Mouse (Mus musculus): ENCODE data around the gene Raver2.
"Not testable (repeated sequence)": the region's sequence is repeated elsewhere in the genome, so short reads cannot be mapped to it uniquely, and the experiment has no call there.

The Raver2 gene

DNA sequence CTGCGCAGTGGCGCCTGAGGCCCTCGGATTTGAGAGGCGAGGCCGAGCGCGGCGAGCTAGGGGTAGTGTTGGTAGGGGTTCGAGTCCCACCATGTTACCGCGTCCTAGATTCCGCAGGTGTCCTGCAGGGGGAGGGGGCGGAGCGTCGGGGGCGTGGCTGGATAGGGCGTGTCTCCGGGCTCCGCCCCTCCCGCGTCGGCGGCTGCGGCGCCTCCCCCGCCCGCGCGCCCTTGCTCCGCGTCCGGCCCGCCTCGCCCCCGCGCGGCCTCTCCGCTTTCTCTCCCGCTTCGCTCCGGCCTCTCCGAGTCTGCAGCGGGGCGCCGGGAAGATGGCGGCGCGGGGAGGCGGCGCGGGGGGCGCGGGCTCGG, at the start of gene Raver2:
TSS of gene Raver2 (plus strand) at position 198 of the 368 bp plus-strand sequence.
- DNase-seq (ENCODE audit: low read depth, low spot score): peak; percentile 72

DNA sequence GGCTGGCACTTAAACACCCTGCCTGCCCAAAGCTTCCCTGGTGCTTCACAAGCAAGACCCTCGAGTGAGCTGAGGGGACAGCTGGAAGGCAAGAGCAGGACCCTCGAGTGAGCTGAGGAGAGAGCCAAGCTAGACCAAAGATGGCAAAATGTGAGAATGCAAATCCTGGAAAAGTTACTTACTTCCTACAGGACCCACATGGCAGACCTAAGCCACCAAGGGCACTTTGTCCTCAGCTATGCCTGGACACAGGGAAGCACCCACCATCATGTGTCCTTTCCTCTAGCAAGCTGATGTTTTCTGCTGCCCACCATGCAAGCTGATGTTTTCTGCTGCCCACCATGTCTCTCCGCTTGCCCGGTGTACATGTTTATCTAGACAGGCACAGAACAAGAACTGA, 48.2 kb upstream of the Raver2 start, which contains the start of gene Gm10577:
TSS of gene Gm10577 (minus strand) at position 101 of the 400 bp plus-strand sequence.
- no peak for DNase-seq (ENCODE audit: low read depth, low spot score)

DNA sequence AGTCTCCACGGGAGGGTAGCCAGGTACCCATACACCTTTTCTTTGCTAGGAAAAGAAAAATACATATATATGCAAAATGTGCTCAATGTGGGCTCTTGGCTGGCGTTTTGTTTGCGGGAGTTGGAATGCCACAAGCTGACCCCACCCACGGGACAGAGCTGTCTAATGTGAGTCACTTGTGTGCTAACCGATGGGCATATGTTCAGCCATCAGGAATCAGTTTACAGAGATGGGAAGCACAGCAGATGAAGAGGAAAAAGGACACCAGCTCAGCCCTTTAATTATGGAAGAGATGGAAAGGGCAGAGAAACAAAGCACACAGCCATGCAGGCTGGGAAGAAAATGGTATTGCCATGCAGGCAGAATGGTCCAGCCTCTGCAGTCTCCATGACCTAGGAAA, 42.2 kb upstream of the Raver2 start:
- DNase-seq (ENCODE audit: low read depth, low spot score): no peak

DNA sequence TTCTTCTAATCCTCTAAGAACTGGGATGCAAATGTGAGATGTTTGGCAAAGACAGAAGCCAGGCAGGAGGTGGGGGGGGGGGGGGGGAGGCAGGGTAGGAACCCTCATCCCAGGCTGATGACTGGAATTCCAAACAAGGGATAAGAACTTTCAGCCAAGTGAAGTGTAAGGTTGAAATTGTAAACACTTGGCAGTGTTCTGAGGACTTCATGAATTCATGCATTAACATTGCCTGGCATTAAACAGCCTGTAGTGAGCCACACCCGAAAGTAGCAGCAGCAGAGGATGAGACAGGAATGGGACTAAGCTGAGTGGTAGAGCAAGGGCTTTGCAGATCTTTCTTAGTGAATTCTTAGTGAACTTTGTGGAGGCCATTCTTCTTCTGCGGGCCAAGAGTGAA, 41.8 kb upstream of the Raver2 start:
- no peak for DNase-seq (ENCODE audit: low read depth, low spot score)

DNA sequence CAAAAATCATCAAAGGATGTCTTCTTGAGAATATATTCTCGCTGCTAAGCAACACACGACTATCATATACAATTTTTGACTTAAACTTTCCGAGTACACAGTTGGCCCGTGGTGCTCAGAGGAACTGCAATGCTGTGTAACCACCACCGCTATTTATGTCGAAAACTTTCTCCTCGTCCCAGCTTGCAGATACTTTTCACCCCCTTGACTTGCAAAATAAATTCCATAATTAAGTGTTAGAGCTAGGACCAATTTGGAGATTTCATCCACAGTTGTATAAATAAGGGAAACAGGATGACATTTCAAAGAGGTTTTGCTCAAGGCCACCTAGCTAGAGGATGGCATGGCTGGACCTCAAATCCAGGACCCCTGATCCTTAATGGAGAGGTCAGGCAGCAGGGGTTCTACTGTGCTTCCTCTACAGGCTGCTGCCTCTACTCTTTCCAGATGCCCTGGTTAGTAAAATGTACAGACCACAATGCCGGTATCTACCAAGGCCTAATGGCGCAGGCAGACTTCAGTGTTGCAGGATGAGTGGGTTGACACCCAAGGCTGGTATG, 40.9 kb upstream of the Raver2 start:
- no peak for DNase-seq (ENCODE audit: low read depth, low spot score)

DNA sequence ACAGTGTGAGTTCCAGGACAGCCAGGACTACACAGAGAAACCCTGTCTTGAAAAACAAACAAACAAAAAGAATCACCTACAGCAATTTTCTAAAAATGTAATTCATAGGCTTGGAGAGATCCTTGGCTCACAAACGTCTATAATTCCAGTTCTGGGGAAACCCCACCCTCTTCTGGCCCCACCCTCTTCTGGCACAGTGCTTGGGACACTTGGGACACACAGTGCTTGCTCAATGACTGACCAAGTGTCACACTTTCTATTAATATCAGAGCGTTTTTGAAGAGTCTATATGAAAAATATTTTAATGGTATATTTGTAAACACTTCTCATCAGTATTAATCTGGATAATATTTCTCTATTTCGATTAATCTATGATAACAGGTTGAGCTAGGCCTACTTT, 35.7 kb upstream of the Raver2 start:
- DNase-seq (ENCODE audit: low read depth, low spot score): no peak

DNA sequence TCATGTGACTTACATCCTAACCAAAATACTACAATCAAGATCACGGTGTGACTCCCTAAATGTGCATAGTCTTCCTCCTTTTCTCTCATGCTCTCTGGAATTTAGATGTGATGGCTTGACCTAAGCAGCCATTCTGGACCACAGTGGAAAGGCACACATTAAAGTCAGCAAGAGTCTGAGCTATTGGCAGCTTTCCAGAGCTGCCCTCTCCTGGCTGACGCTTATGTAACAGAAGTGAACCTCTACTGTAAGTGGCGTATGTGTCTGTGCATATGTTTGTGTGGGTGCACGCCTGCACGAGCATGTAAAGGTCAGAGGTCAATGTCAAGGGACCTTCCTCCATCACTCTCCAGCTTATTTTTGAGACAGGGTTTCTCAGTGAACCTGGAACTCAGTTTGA, 33.7 kb upstream of the Raver2 start:
- no peak for DNase-seq (ENCODE audit: low read depth, low spot score)

DNA sequence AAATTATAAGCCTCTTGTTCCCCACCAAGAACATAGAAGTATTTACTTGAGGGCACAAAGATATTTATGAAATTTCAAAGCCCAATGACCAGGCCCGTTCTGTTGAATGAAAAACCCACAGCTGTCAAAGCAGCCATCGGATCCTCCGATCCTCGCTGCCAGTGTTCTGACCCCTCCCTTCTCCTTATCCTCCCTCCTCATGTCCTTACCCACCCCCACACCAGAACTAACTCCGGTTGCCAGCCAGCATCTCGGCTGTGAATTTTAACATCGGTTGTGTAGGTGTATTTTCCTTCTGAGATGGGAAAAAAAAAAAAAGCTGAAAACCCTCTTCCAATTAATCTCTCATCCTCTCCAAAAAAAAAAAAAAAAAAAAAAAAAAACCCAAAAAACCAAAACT, 31.6 kb upstream of the Raver2 start:
- no peak for DNase-seq (ENCODE audit: low read depth, low spot score)

DNA sequence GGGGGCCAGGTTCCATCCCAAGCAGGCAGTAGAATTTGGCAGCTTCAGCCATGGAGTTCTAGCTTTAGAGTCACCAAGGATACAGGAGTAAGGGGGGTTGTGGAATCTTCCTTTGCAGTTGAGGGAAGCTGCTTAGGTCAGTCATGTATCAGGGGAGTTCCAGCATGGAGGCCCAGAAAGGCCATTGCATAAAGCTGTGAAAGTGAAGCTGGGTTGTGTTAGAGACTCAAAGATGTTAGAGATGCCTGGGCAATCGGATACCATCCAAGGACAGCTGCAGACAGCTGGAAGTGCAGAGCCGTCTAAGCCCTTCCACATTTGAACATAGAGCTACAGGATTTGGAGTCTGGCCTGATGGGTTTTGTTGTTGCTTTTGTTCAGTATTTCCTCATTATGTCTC, 25.1 kb upstream of the Raver2 start:
- DNase-seq (ENCODE audit: low read depth, low spot score): no peak

DNA sequence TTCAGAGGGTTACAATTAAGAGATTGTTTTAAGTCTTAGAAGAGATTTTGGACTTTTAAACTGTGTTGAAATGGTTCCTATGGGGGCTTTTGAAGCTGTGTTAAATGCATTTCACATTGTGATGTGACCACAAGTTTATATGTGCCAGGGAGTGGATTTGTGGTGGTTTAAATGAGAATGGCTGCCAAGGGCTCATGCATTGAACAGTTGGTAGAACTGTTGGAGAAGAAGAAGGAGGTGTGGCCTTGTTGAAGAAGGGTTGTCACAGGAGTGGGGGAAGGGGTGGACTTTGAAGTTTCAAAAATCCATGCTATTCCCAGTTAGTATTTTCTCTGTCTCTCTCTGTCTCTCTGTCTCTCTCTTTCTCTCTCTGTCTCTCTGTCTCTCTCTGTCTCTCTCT, 24.6 kb upstream of the Raver2 start:
- no peak for DNase-seq (ENCODE audit: low read depth, low spot score)

DNA sequence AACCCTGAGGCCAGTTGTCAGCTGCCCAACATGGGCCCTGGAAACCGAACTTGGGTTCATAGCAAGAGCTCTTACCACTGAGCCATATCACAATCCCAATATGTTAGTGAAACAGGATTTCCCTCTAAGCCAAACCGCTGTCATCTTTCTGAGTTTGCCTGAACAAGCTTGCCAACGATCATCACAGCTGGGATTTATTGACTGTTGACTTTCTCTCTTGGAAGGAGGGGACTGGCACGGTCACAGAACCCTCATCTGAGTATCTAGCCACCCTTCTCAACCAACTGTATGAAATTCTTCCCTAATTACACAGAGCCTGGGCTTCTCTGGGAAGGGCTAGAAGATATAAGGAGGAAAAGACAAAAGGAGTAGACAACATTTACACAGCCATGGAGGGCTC, 22.2 kb upstream of the Raver2 start:
- DNase-seq (ENCODE audit: low read depth, low spot score): no peak

DNA sequence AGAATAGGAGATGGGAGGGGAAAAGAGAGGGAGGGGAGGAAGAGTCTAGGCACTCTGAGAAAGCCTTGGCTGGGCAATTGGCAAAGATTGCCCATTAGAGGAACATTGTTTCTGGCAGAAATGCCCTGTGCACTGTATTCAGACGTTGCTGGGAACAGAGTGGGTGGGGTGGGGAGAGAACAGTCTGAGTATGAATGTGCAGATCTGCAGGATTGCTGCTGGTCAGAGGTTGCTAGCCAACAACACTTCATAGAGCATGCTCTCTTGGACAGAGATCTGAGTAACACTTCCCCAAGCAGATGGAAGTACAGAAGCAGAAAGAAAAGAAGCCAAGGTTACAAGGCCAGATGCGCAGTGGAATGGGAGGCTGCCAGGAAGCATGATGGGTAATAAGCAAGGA, 6.6 kb upstream of the Raver2 start:
- DNase-seq (ENCODE audit: low read depth, low spot score): no peak

DNA sequence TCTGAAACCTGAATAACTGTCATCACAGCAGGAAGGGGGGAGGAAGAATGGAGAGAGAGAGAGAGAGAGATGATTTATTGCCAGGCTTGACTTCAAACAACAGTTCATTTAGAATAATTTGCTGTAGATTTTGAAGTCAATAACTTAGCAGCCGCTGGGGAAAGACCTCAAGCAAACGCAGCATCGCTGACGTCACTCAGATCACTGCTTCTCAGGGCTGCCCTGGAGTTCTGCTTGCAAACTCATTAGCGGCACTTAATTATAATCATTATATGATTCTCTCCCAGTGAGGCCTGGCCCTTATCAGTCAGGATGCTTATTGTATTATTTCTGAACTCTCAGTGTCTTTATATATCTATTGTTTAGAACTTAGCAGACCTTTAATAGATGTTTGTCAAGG, 2.4 kb upstream of the Raver2 start:
- no peak for DNase-seq (ENCODE audit: low read depth, low spot score)

DNA sequence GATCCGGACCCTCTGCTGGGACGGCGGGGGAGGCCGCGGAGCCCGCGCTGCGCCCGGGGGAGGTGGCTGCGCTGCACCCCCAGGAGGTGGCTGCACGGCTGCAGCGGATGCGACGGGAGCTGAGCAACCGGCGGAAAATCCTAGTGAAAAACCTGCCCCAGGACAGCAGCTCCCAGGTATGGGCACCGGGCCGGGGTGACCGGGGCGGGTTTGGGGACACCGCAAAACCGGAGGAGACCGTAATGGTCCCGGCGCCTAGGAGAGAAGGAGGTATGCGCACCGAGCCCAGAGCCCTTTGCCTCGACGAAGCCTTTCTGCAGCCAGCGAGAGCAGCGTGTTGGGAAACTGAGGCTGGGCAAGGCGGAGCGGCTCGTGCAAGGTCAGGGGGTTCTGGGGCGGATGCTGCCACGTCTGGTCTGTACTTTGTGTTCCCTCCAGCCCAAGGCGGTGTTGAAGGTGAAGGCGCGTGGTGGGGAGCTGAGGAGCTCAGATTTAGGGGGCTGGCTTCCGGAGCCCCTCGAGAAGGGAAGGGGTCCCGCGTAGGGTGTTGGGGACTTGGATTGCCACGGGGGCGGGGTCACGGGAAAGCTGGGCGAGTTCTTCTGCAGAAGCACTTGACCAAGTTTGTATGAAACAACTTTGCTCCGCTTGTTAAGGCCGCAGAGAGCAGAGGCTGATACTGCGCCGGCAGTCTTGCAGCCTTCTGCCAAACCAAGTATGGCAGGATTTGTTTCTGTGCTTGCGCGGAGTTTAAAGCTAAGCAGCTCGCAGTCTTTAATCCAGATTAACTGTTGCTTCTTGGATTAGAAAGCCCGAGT, 580 bp downstream of the Raver2 start:
- DNase-seq (ENCODE audit: low read depth, low spot score): peak; percentile 45

DNA sequence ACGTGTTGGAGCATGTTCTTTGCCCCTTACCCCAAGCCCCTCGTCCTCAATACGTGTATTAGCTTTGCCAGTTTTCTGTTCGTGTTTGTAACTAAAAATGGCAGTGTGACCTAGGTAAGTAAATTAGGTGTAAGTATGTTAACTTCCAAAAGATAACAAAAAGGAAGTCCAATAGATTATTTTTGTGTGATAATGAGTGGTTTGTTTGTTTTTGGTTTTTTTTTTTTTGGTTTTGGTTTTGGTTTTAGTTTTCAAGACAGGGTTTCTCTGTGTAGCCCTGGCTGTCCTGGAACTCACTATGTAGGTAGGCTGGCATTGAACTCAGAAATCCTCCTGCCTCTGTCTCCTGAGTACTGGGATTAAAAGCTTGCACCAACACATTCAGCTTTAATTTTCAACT, 2.8 kb downstream of the Raver2 start:
- DNase-seq (ENCODE audit: low read depth, low spot score): no peak

DNA sequence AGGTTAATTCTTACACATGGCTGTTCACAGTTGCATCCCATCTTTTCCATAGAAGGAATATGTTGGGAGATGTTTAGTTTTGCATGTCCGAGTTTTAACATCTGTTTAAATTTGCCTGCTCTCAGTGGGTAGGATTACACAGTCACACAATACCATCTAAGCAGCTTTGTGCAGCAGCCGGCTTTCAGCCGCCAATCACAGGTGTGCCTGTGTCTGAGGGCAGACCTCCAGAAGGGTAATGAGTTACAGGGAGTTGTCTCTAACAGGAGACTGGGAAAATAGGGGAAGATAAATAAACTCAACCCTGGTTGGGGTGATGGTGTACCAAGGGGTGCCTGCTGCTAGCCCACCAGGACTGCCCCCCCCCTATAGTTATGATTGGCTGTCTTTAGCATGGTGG, 7.6 kb downstream of the Raver2 start:
- no peak for DNase-seq (ENCODE audit: low read depth, low spot score)

DNA sequence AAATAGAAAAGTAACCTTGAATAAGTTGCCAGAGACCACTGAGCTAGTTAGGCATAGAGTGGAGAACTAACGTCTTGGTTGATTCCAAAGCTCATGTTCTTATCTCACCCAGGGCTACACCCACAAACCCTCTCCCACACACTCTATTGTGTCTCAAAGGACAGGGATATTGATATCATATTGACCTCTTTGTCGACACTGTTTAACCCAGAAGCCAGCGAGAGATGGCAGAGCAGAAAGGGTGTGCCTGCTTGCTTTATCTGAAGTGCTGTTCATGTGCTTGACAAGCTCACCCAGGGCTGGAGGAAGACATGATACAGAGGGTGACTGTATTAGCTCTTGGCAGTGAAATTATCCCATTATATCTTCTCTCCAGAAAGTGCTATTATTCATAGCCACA, 11.2 kb downstream of the Raver2 start:
- DNase-seq (ENCODE audit: low read depth, low spot score): no peak

DNA sequence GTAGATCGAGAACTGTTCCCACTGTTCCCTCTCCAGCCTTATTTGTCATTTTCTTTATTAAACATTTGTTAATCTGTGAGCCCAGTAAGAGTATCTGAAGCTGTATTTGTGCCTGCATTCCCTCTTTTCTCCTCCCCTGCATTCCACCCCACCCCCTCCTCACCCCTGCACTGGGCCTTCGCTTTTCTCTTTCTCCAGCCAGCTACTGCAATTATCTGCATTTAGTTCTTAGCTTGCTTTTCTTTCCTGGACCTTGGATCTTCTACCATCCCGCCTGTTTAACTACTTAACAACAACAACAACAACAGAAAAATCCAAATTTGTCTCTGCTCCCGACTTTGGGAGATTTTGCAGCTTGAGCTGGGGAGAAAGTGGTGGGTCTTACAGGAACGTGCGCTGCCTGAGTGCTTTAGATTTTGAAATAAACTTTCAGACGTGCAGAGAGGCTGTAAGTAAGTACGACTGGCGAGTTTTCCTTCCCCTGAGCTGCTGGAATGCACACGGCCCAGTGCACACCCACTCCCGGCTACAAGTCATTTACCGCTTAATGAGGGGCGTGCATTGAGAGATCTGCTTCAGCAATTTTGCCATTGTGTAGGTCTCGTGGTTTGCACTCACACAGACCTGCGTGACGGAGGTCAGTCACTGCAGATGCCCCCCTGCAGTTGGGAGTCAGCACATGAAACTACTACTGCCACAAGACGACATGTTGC, 13.5 kb downstream of the Raver2 start:
- DNase-seq (ENCODE audit: low read depth, low spot score): no peak

DNA sequence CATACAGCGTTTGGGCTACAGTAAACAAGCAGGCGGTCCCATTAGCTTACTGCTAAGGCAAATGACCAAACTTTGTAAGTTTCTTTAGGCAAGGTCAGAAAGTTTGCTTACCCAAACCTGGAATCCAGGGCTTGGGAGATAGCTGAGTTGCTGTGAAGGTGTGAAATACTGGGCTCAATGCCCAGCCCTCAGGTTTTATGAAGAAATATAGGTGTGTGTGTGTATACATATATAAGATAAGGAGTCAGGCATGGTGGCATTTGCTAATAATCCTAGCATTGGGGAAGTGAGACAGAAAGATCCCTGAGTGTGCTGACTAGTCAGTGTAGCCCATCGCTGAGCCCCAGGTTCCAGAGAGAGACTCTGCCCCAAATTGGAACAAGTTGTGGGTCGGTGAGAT, 16.1 kb downstream of the Raver2 start:
- DNase-seq (ENCODE audit: low read depth, low spot score): no peak

DNA sequence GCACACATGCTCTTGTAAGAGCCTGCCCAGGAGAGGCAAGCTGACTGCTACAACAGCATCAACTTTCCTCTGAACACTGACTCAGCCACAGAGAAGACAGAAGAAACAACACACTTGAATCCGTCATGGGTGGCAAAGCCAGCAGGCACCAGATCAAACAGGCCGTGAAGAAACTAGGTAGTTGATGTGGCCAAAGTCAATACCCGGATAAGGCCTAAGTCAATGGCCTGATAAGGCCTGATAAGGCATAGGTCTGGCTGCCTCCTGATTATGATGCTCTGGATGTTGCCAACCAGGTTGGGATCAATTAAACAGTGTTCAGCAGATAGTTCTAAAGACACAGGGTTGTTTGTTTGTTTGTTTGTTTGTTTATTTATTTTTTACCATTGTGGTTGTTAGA, 17.3 kb downstream of the Raver2 start:
- no peak for DNase-seq (ENCODE audit: low read depth, low spot score)

DNA sequence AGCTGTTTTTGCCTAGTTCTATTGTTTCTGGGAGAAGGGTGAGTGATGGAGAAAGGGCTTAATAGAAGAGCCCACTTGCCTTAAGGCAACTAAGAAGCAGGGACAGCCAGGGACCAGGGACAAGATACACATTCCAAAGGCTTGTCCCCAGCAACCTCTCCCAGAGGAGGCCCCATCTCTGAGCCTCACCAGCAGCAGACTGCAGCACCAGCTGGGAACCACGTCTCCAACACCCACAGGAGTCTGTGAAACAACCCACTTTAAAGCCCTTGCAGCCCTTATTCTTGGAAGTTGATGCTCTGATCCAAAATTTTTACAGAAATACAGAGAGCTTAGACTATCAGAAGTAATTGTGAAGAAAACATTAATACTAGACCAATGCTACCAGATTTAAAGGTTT, 18.9 kb downstream of the Raver2 start:
- DNase-seq (ENCODE audit: low read depth, low spot score): no peak

DNA sequence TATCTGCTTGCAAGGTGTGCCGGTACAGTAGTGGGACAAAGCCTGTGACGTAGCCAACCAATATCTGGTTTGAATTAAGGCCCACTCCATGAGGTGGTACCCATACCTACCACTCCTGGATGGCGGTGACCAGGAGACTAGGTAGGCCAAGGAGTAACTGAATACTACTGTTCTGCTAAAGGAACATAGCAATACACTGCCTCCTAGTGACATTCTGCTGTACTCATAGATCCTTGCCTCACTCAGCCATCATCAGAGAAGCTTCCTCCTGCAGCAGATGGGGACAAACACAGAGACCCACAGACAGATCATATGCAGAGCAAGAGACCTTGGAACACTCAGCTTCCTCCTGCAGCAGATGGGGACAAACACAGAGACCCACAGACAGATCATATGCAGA, 21.8 kb downstream of the Raver2 start:
- DNase-seq (ENCODE audit: low read depth, low spot score): not testable (repeated sequence)

DNA sequence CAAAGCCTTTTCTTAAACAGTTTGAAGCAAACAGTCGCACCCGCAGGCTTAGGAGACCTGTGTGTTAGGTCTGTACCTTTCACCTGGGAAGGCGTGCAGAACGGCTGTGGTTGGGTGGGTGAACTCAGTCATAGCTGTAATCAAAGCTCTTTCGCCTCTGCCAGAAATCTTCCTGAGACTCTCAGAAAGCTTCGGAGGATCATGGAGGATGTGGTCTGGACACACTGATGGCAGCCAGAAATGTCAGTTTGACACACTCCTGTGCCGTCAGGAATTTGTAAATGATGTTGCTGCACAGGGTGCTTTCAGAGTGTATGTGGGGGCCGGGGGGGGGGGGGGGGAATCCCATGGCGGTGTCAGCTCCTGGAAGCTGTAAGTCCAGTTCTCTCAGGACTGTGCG, 24.5 kb downstream of the Raver2 start:
- no peak for DNase-seq (ENCODE audit: low read depth, low spot score)

Data from ES-CJ7 (cell line).